Mouse (Mus musculus): ENCODE data around the gene Ak7.

- no peak for TF ChIP-seq CTCF (IDR thresholded peaks at IDR 0.05; ENCODE audit: extremely low read depth, insufficient read depth, insufficient read length, insufficient replicate concordance)
- no peak for TF ChIP-seq POLR2A (IDR thresholded peaks at IDR 0.05; ENCODE audit: low read depth, low read length)
Measured at GRCm38 (mm10) chr12:105735889-105736251, 30.1 kb downstream of the Ak7 start.

Measured in spleen, adult 2 months (tissue).